Mouse (Mus musculus): Measurements from ENCODE around the gene Agtrap.

- TF ChIP-seq CTCF (IDR thresholded peaks at IDR 0.05; ENCODE audit: borderline replicate concordance, insufficient read depth, low read depth, low read length) (no peak), POLR2A (IDR thresholded peaks at IDR 0.05; ENCODE audit: borderline replicate concordance, insufficient read depth, low read length) (no peak)
Observed at GRCm38 (mm10) chr4:148130561-148131413, 43.0 kb upstream of the Agtrap start, which contains the start of gene Draxin.
